Mouse (Mus musculus) neutrophil, adult 59 days (primary cell): ENCODE measurements around the gene Slc25a10. TPM values are rescaled to one million over a fixed set of nuclear protein-coding genes. Genes with fewer than 3 reads are reported as not detected.

Experiments
- total RNA-seq, 2 experiments: library from RNA; stranded (reverse); gene quantifications; 1 replicate in 1 of 2; 2 replicates in 1 of 2; pipeline ENCODE4 v1.2.4; 2023

Slc25a10 gene
- total RNA-seq = 10 to 100 TPM; 12.5 to 13.2 TPM

DNA sequence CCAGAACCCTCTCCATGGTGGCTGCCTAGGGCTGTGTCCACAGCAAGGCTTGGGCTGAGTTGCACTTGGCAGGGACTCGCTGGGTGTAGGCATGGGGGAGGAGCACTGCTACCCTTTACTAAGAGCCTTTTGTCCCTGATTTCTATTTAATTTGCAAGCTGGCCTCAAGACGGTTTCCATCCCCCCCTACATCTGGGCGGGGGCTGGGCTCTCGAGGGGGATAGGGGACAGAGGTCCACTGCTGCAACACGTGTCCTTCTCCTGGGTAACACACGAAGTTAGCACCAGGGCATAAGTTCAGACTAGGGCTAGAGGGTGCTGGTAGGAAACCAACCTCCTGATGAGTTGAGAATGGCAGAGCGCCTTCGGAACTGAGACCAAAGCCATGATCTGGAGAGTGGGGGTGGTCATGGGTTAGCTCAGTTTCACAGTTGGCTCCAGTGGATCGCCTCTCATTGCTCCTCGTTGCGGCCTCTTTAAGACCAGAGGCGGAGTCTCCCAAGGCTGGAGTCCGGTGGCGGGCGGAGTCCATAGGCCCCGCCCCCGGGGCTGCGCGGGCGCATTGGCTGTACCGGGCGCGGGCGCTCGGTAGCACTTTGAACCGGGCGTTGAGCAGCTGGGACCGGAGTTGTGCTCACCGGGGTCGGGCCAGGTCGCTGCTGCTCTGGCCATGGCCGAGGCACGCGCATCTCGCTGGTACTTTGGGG lies at the start of gene Slc25a10:
Slc25a10 (plus strand) TSS at position 524 of the 707 bp plus-strand sequence.

DNA sequence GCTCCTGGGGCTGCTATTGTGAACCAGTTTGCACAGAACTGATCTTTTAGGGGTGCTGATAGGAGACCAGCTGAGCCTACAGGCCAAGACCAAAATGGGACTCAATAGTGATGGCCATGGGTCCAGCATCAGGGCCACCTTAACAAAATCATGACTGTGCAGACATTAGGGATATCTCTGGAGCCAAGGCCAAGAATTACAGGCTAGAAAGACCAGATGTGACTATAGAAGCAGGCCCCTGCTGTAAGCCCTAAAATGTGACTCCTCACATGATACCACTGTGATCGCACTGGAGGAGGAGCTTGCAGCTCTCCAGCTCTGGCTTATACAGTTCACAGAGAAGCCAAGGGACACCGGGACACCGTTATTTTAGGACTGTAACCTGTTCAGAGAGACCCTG lies 49.3 kb upstream of the Slc25a10 start, which contains the start of gene Tspan10:
Tspan10 (plus strand) TSS at position 301 of the 400 bp plus-strand sequence.

DNA sequence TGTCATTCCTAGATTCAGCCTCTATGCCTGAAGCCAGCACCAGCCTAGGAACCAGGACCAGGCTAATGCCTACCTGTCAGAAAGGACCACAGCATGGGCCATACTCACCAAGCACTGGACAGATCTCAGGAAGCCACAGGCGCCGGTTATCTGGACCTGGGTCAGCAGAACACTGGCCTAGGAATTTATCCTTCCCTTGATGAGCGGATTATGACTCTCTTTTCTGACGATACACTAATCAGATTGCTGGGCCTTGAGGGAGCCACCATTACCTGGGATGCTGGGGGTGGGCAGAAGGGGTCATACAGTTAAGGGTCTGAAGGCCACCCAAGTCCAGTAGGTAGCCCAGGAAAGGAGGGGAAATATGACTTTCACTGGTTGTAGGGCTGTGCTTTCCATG lies 38.3 kb upstream of the Slc25a10 start, which contains the start of gene Pde6g:
Pde6g (minus strand) TSS at position 195 of the 400 bp plus-strand sequence.

DNA sequence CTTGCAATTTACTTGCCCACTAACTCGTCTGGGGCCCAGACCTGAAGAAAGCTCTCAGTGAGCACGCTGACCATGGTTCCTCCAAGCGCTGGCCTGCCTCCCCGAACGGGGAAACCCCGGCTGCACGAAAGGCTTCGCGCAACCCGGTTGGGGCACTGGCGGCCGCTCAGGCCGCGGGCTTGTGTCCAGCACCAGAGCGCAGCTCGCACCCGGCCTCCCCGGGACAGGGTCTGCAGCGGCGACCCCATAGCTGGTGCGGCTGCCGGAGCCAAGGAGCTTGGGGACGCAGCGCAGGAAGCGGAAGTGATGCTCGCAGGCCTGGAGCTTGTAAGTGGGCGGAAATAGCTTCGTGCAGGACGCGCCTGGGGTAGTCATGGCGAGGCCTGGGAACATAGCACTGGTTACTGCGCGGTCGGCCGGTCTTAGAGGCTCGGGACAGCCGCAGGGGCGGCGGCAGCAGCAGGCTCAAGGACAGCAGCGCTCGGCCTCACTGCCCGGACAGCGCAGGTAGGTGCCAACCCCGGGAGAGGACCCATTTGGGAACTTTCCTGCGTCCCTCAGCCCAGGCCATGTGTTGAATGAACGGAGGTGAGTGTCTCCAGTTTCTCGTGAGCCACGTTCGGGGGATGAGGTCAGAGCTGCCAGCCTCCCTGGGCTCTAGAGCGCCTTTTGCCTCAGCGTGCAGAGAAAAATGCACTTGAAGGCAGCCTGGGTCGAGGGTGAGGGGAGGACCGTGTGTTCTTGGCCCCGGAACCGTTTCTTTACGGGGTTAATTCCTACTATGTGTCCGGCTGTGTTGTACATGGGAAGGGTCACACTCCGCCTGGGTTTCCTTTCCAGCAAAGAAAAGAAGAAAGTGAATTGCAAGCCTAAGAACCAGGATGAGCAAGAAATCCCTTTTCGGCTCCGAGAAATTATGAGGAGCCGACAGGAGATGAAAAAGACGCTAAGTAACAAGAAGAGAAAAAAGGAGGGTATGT lies 33.6 kb upstream of the Slc25a10 start, which contains the start of the genes Oxld1 and Ccdc137:
Oxld1 (minus strand) TSS at position 297 of the 980 bp plus-strand sequence.
Ccdc137 (plus strand) TSS at position 344 of the 980 bp plus-strand sequence.

DNA sequence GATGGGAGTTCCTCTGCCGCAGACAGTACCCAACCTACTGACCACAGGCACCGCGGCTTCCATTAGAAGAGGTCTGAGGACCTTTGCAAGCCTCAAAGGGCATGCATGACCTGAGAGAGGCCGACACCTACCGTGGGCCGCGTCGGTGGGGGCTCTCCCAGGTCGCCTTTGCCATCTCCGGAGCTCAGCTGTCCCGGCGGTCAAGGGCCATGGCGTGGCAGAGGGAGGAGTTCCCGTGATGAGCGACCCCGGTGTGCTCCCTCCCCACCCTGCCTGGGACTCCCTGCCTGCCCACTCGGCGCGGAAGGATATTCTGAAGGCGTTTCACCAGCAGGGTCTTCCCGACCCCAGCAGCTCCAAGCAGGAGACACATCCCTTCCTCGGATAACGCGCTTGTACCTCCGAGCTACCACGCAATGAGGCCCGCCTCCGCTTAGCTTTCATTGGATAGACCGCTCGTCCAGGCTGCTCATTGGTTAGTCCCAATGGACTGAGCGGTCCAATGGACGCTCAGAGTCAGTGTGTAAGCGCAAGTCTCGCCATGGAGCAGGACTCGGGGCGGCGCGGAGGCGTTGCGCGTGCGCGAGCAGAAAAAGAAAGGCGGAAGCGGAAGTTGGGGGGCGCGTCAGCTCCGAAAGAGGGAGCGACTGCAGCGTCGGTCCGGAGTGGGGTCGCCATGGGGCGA lies 24.4 kb upstream of the Slc25a10 start, which contains the start of gene Arl16:
Arl16 (minus strand) TSS at position 557 of the 685 bp plus-strand sequence.

DNA sequence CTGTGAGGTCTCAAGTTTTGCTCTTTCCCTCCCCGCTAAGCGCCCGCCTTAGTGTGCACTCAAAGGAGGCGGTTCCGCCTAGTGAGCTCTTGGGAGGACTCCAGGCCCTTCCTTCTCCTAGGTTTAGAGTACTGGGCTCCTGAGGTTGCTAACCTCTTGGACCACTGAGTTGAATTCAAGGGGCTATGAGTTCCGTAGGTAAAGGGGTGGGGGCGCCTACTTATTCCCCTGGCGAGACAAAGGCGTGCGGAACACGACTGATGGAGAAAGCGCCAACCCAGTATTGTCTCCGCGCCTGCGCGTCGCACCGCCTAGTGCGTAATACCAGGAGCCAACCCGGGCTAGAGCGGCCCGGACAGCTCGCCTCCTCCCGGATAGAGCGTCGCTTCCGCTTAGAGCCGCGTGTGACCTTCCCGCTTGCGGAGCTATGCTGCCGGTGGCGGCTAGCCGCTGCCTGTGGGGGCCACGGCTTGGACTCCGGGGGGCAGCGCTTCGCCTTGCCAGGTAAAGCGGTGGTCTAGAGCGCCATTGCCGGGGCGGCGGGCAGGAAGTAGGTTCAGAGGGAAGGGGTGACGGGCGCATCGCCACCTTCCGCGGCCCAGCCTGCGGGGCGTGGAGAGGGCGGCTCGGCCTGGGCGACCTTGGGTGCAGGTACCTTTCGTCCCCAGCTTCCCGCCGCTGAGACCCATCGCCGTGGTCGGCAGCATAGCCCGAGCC lies 7.2 kb upstream of the Slc25a10 start, which contains the start of gene Mrpl12:
Mrpl12 (plus strand) TSS at position 349 of the 717 bp plus-strand sequence.

DNA sequence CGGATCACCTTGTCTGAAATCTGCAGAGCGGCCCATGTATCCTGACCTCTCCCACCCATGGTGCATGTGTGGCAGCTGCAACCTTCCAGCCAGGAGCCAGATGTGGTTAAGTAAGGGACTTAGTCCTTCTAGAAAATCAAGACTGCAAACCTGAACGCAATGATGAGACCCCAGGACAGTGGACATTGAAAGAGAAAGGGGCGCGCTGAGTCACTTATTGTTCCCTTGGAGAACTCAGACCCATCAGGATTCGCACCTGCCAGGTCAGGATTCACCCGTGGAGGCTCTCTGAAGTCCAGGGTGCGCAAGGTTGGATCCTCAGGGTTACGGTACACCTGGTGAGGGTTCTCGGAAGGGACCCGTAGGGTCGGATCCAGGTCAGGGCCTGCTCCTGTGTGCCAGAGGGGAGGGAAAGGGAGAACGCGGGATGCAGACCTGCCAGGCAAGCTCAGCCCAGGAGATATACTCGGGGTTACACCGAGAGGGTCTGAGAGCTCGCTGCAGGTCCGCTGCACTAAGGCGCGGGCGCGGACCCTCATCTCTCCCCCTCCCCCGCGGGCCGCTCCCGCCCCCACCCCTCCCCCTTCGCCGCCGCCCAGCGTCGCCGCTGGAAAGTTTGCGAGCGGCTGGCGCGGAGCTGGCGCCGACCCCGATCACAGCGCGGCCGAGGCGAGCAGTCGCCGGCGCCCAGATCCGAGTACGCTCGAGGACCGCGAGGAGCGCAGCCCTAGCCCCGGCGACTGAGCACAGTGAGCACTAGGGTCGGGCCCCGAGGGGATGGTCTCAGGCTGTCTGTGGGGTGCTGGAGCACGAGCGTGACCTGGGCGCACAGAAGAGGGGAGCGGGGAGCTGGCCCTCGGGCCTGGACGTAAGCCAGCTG lies 38.7 kb downstream of the Slc25a10 start, which contains the start of gene Gcgr:
Gcgr (plus strand) TSS at position 615 of the 880 bp plus-strand sequence.

Other genes with a start within 250 kb of the Slc25a10 start
- 1,000 to 10,000 TPM; 3,512 to 3,572 TPM for gene Actg1, start 143.3 kb upstream of the Slc25a10 start, total RNA-seq
- gene Fscn2, start 130.3 kb upstream of the Slc25a10 start, total RNA-seq = 1 to 10 TPM in 1 of 2 experiments, not detected in 1; 1.3 TPM
- gene Faap100, start 113.1 kb upstream of the Slc25a10 start, total RNA-seq = 10 to 100 TPM; 14.7 to 20.0 TPM
- 10 to 100 TPM; 46.4 to 49.1 TPM for gene Nploc4, start 54.1 kb upstream of the Slc25a10 start, total RNA-seq
- under 1 TPM in 1 of 2 experiments, not detected in 1; 0.22 TPM for gene Tspan10, start 49.2 kb upstream of the Slc25a10 start, total RNA-seq
- not detected for gene Pde6g, start 38.3 kb upstream of the Slc25a10 start, total RNA-seq
- 1 to 10 TPM; 5.2 to 6.9 TPM for gene Oxld1, start 33.8 kb upstream of the Slc25a10 start, total RNA-seq
- gene Ccdc137, start 33.7 kb upstream of the Slc25a10 start, total RNA-seq = 10 to 100 TPM in 1 of 2 experiments, 1 to 10 TPM in 1; 9.3 to 11.5 TPM
- 1 to 10 TPM; 8.2 to 9.5 TPM for gene Arl16, start 24.2 kb upstream of the Slc25a10 start, total RNA-seq
- 10 to 100 TPM; 15.7 to 20.7 TPM for gene Mrpl12, start 7.2 kb upstream of the Slc25a10 start, total RNA-seq
- gene Gcgr, start 38.9 kb downstream of the Slc25a10 start, total RNA-seq = not detected
- gene Mcrip1, start 57.9 kb downstream of the Slc25a10 start, total RNA-seq = 10 to 100 TPM; 28.5 to 32.8 TPM
- not detected for gene Ppp1r27, start 59.3 kb downstream of the Slc25a10 start, total RNA-seq
- gene P4hb, start 81.4 kb downstream of the Slc25a10 start, total RNA-seq = 100 to 1,000 TPM; 250 to 293 TPM
- 100 to 1,000 TPM; 404 to 468 TPM for gene Arhgdia, start 89.8 kb downstream of the Slc25a10 start, total RNA-seq
- gene Alyref, start 106.5 kb downstream of the Slc25a10 start, total RNA-seq = 100 to 1,000 TPM; 129 to 148 TPM
- gene Anapc11, start 106.6 kb downstream of the Slc25a10 start, total RNA-seq = 10 to 100 TPM; 51.5 to 52.9 TPM
- 1 to 10 TPM in 1 of 2 experiments, not detected in 1; 1.3 TPM for gene Npb, start 116.6 kb downstream of the Slc25a10 start, total RNA-seq
- gene Pcyt2, start 126.1 kb downstream of the Slc25a10 start, total RNA-seq = 10 to 100 TPM; 33.2 to 34.6 TPM
- gene Sirt7, start 133.4 kb downstream of the Slc25a10 start, total RNA-seq = 100 to 1,000 TPM; 117 to 133 TPM
- 100 to 1,000 TPM; 143 to 148 TPM for gene Mafg, start 141.8 kb downstream of the Slc25a10 start, total RNA-seq
- 1 to 10 TPM; 1.3 to 2.7 TPM for gene Pycr1, start 151.9 kb downstream of the Slc25a10 start, total RNA-seq
- not detected for gene Myadml2, start 156.3 kb downstream of the Slc25a10 start, total RNA-seq
- gene Notum, start 169.3 kb downstream of the Slc25a10 start, total RNA-seq = 1 to 10 TPM in 1 of 2 experiments, not detected in 1; 1.8 TPM
- 10 to 100 TPM; 79.9 to 88.5 TPM for gene Aspscr1, start 181.1 kb downstream of the Slc25a10 start, total RNA-seq
- gene Cenpx, start 221.9 kb downstream of the Slc25a10 start, total RNA-seq = 10 to 100 TPM; 35.5 to 36.7 TPM
- 10 to 100 TPM; 11.7 to 15.4 TPM for gene Lrrc45, start 222.1 kb downstream of the Slc25a10 start, total RNA-seq
- under 1 TPM in 1 of 2 experiments, not detected in 1; 0.67 TPM for gene Rac3, start 229.6 kb downstream of the Slc25a10 start, total RNA-seq
- 10 to 100 TPM in 1 of 2 experiments, 1 to 10 TPM in 1; 6.2 to 12.1 TPM for gene Dcxr, start 235.4 kb downstream of the Slc25a10 start, total RNA-seq
- gene Cbr2, start 240.3 kb downstream of the Slc25a10 start, total RNA-seq = 10 to 100 TPM in 1 of 2 experiments, 1 to 10 TPM in 1; 4.7 to 10.3 TPM